Mouse (Mus musculus) Muller cell, postnatal 12 days (primary cell): ENCODE results near the gene Map10.

Source experiments
- DNase-seq: peaks from one replicate; pipeline ENCODE4 v3.0.0-alpha.2; 2015; ENCODE audit errors: inconsistent ontology term

The Map10 gene

DNA sequence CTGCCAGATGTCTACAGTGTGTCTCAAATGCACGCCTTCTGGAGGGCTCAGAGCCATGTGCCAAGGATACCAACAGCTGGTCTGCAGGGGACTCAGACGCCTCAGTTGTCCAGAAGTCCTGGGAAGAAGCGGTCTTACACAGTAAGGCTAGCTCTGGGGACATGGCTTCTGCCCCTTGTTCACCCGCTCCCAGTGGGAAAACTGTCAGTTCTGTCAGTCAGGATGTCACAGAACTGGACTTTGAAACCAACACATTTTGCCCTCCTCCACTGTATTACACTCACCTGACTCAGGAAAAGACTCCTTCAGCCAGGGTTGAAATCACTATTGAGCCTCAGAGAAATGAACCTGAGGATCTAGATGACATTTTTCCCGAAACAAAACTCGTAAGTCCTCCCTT lies 802 bp downstream of the Map10 start:
- DNase-seq, result no peak

GRCm38 (mm10) chr8:125670906-125671305 lies 1.3 kb downstream of the Map10 start:
- DNase-seq, result no peak

- no peak for DNase-seq
These were observed 1.8 kb downstream of the Map10 start for GRCm38 (mm10) chr8:125671371-125671770.

DNA sequence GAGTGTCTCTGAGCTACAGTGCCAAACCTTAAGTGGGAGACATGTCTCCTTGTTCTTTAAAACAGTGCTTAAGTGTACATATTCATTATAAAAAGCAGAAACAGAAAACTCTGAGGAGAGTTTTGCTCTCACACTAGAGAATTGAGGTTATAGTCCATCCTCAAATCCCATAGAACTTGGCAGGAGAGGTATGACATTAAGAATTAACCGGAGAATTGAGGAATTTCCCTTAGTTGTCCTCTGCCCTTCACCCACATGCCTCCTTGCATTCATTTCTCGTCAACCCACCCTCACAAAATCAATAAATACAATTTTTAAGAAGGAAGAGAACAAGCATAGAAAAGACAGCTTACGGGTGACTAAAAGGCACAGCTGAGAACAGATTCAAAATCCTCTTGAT lies 6.2 kb downstream of the Map10 start:
- no peak for DNase-seq

- DNase-seq, result no peak
These were observed 7.9 kb downstream of the Map10 start for GRCm38 (mm10) chr8:125677484-125677883.

- DNase-seq, result no peak
These were observed 9.4 kb downstream of the Map10 start for GRCm38 (mm10) chr8:125678854-125679648.

DNA sequence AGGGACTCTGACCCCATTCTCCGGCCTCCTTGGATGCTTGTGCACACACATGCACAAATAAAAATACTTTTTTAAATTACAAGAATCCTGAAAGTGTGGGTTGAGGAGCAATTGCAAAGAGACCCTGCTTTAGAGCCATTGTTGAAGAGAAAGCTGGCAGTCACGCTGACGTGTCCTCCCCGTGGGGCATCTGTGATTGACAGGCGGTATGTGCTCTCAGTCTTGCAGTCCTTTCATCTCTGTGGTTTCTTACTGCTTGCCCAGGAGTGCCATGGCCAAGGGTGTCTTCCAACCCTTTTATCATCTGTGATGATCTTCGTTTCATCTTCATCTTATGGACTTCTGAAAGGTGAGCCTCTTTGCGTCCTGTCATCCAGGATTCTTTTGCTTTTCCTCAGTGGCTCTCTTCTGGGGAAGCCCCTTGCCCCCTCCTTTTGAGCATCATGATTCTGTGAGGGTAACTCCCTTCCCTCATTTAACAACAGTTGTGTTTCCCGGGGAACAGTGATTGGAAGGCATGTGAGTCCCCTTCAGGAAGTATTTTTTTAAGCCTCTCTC lies 11.3 kb downstream of the Map10 start:
- no peak for DNase-seq

DNA sequence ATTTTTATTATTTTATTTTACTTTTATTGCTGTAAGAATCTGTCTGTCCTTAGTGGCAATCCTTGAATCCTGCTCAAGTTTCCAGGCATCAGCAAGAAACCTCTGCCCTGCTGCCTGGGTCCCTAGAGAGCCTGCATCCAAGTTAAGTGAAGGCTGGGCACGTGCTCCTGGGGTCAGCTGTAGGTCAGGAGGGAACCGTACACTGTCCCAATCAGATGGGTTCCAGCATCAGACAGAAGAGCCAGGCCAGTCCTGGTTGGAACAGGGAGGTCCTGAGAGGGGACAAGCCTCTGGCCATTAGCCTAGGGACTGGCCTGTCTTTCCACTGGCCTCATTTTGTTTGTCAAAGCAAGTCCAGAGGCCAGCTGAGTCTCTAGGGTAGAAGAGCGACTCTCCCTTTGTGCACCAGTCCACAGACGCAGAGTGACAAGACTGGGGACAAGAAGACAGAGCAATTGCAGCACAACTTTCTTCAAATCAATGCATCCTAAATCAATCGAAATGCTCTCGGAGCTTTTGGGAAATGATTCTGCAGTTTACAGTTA lies 15.7 kb downstream of the Map10 start:
- no peak for DNase-seq

- DNase-seq, result peak; percentile 54
These were observed 16.7 kb downstream of the Map10 start for GRCm38 (mm10) chr8:125686221-125686865.

- no peak for DNase-seq
These were observed 20.7 kb downstream of the Map10 start for GRCm38 (mm10) chr8:125690166-125690915.

GRCm38 (mm10) chr8:125690961-125691360 lies 21.3 kb downstream of the Map10 start:
- no peak for DNase-seq

DNA sequence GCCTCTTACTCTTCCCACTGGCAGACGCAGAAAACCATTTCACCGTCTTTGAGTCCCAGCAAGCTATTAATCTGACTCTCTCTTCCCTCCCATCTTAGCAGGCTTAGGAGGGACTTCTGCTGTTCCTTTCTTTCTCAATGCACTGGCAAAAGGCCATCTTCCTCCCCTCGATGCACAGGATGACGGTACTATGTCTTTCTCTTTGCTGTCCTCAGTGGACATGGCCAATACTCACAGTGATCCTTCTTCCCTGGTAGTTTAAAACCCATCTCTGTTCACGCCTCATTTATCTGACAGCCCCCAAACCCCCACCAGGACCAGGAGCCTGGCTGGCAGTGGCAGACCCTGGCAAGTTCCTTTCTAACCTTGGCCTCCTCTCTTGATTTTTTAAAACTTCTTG lies 22.8 kb downstream of the Map10 start:
- DNase-seq, result no peak

- DNase-seq, result no peak
These were observed 23.6 kb downstream of the Map10 start for GRCm38 (mm10) chr8:125693197-125693596.

GRCm38 (mm10) chr8:125695951-125696350 lies 26.3 kb downstream of the Map10 start:
- no peak for DNase-seq

- DNase-seq, result no peak
These were observed 29.9 kb downstream of the Map10 start for GRCm38 (mm10) chr8:125699391-125700025.

GRCm38 (mm10) chr8:125700407-125700806 lies 30.8 kb downstream of the Map10 start:
- DNase-seq, result no peak

GRCm38 (mm10) chr8:125702868-125703473 lies 33.4 kb downstream of the Map10 start:
- no peak for DNase-seq

- DNase-seq, result no peak
These were observed 34.8 kb downstream of the Map10 start for GRCm38 (mm10) chr8:125704434-125704833.

- no peak for DNase-seq
These were observed 36.2 kb downstream of the Map10 start for GRCm38 (mm10) chr8:125705816-125706215.

DNA sequence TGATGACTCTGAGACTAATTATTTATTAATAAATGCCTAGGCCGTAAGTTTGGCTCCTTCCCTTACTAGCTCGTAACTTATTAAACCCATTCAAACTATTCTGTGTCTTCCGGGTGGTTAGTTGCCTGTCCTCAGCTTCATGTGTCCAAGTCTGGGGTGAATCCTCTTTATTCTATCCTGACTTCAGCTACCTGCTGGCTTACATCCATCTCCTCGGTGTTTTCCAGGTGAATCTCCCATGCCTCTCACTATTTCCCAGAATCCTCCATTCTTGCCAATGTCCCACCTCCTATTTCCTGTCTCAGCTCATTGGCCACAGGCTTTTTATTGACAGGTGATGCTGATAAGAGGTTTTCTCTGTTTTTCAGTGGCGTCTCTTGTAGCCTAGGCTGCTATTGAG lies 39.6 kb downstream of the Map10 start:
- DNase-seq, result no peak

- DNase-seq, result no peak
These were observed 41.9 kb downstream of the Map10 start for GRCm38 (mm10) chr8:125711514-125711913.
